Mouse (Mus musculus) hindbrain, embryonic 14.5 days (tissue): ENCODE results near the gene C2. TPM values are rescaled to one million over a fixed set of nuclear protein-coding genes. Genes with fewer than 3 reads are reported as not detected.
A peak's percentile ranks its signal among the peaks of the same experiment; 100 is the strongest.

ENCODE experiments used
- ATAC-seq: fragments of 200-750 bp; cut with Nextera tagmentation; 2 replicates; pipeline ENCODE4 v1.8.0; 2017; ENCODE audit warnings: moderate number of reproducible peaks, mild to moderate bottlenecking, moderate TSS enrichment, moderate library complexity; ENCODE audit not compliant: low FRiP score
- DNase-seq: peaks from one replicate; pipeline ENCODE4 v3.0.0-alpha.2; 2015; ENCODE audit warnings: low spot score
- H3K27ac ChIP-seq: fragments of 300-500 bp; sonication (generic); 2 replicates; pipeline ENCODE4 v1.5.1; 2014; ENCODE audit warnings: mild to moderate bottlenecking, moderate library complexity
- H3K27me3 ChIP-seq: fragments of 300-500 bp; sonication (generic); 2 replicates; pipeline ENCODE4 v1.6.1; 2014; ENCODE audit warnings: mild to moderate bottlenecking, low read length, mixed read lengths; ENCODE audit not compliant: control insufficient read depth, insufficient read depth
- H3K36me3 ChIP-seq: fragments of 300-500 bp; sonication (generic); replicated peaks from 2 replicates; pipeline ENCODE4 v1.6.1; 2014; ENCODE audit not compliant: control insufficient read depth, insufficient read depth
- H3K4me1 ChIP-seq: fragments of 300-500 bp; sonication (generic); replicated peaks from 2 replicates; pipeline ENCODE4 v1.6.1; 2014; ENCODE audit warnings: antibody characterized with exemption, low read length, mixed read lengths; ENCODE audit not compliant: control insufficient read depth, insufficient read depth
- H3K4me2 ChIP-seq: fragments of 300-500 bp; sonication (generic); replicated peaks from 2 replicates; pipeline ENCODE4 v1.6.1; 2014; ENCODE audit warnings: mild to moderate bottlenecking, moderate library complexity
- H3K4me3 ChIP-seq: fragments of 300-500 bp; sonication (generic); replicated peaks from 2 replicates; pipeline ENCODE4 v1.5.1; 2014; ENCODE audit warnings: mild to moderate bottlenecking, low read length
- H3K9ac ChIP-seq: fragments of 300-500 bp; sonication (generic); 2 replicates; pipeline ENCODE4 v1.6.1; 2014
- H3K9me3 ChIP-seq: fragments of 300-500 bp; sonication (generic); 2 replicates; pipeline ENCODE4 v1.6.1; 2016; ENCODE audit warnings: low read length; ENCODE audit not compliant: control insufficient read depth
- WGBS: fragments of 180-500 bp; shearing (Covaris S2); extraction: QIAGEN DNeasy Blood & Tissue Kit; methylation state at CpG from one replicate; pipeline ENCODE4 v1.1.7; 2014; 5-methylcytosine and 5-hydroxymethylcytosine counted together
- polyA plus RNA-seq: library from polyadenylated mRNA; unstranded; fragments of >200 nt; fragmentation: Nextera tagmentation; extraction: Ambion mirVana; gene quantifications from 2 replicates; pipeline ENCODE4 v1.2.1, GENCODE M21; 2014

C2 gene
- polyA plus RNA-seq, 1 experiment from 2014 or later = 1.8 TPM

- WGBS = 87% methylated on average over 8 of the region's 8 CpGs
- Histone ChIP-seq H3K4me3 (peak overlapping the region; percentile 60), H3K9ac (peak overlapping the region; percentile 73), H3K9me3 (no peaks in the 10 kb centered on the region), H3K27me3 (no peaks in the 10 kb centered on the region), H3K4me1 (peaks cover 7% of the 10 kb centered on the region), H3K36me3 (peaks cover 41% of the 10 kb centered on the region), H3K4me2 (peak overlapping the region; percentile 74), H3K27ac (no peak overlapping the region)
- DNase-seq = no peak
- ATAC-seq = no peak
Measured at GRCm38 (mm10) chr17:34932287-34932686, 34.2 kb upstream of the C2 start.

- peak; percentile 4; the same call in 1 of the 2 replicates for ATAC-seq
- H3K36me3 ChIP-seq = peaks cover 35% of the 10 kb centered on the region
- no peaks in the 10 kb centered on the region for H3K27me3 ChIP-seq
- DNase-seq = peak; percentile 50
- H3K4me3 ChIP-seq = peak overlapping the region; percentile 60
- peak overlapping the region; percentile 74 for H3K4me2 ChIP-seq
- H3K9ac ChIP-seq = peak overlapping the region; percentile 73
- WGBS = 13% methylated on average over 14 of the region's 14 CpGs
- peak overlapping the region; percentile 51; the same call in 1 of the 2 replicates for H3K27ac ChIP-seq
- H3K4me1 ChIP-seq = peaks cover 7% of the 10 kb centered on the region
- H3K9me3 ChIP-seq = no peaks in the 10 kb centered on the region
Measured at GRCm38 (mm10) chr17:34931735-34932098, 33.7 kb upstream of the C2 start.

GRCm38 (mm10) chr17:34931061-34931734 lies 33.1 kb upstream of the C2 start, which contains the start of gene Neu1:
TSS of gene Neu1 (plus strand) at chr17:34931253.
- Histone ChIP-seq H3K9ac (peak within 1 kb of the TSS; percentile 73), H3K4me3 (peak within 1 kb of the TSS; percentile 60), H3K4me2 (peak within 1 kb of the TSS; percentile 74), H3K27ac (peak within 1 kb of the TSS; percentile 51; the same call in 1 of the 2 replicates), H3K9me3 (no peaks in the 10 kb centered on the region), H3K4me1 (peaks cover 7% of the 10 kb centered on the region), H3K27me3 (no peaks in the 10 kb centered on the region), H3K36me3 (peaks cover 30% of the 10 kb centered on the region)
- peak; percentile 98 for DNase-seq
- peak; percentile 97 for ATAC-seq
- WGBS = under 1% methylated on average over 37 of the region's 38 CpGs

GRCm38 (mm10) chr17:34928841-34929240 lies 30.8 kb upstream of the C2 start:
- peaks cover 11% of the 10 kb centered on the region for H3K36me3 ChIP-seq
- no peaks in the 10 kb centered on the region for H3K27me3 ChIP-seq
- 77% methylated on average over 4 of the region's 4 CpGs for WGBS
- H3K4me3 ChIP-seq = no peak overlapping the region
- H3K27ac ChIP-seq = no peak overlapping the region
- no peak overlapping the region for H3K9ac ChIP-seq
- no peak overlapping the region for H3K4me2 ChIP-seq
- no peak for DNase-seq
- no peak for ATAC-seq
- H3K9me3 ChIP-seq = no peaks in the 10 kb centered on the region
- peaks cover 7% of the 10 kb centered on the region for H3K4me1 ChIP-seq

- no peaks in the 10 kb centered on the region for H3K27me3 ChIP-seq
- no peak for DNase-seq
- no peak for ATAC-seq
- no peak overlapping the region for H3K4me2 ChIP-seq
- peaks cover 6% of the 10 kb centered on the region for H3K4me1 ChIP-seq
- H3K4me3 ChIP-seq = no peak overlapping the region
- no peaks in the 10 kb centered on the region for H3K9me3 ChIP-seq
- H3K9ac ChIP-seq = no peak overlapping the region
- H3K36me3 ChIP-seq = no peaks in the 10 kb centered on the region
- H3K27ac ChIP-seq = no peak overlapping the region
- WGBS = 89% methylated on average over 18 of the region's 18 CpGs
Measured at GRCm38 (mm10) chr17:34927306-34928019, 29.4 kb upstream of the C2 start.

- 74% methylated on average over 5 of the region's 5 CpGs for WGBS
- Histone ChIP-seq H3K9ac (no peak overlapping the region), H3K27ac (no peak overlapping the region), H3K4me1 (no peaks in the 10 kb centered on the region), H3K4me3 (no peak overlapping the region), H3K27me3 (no peaks in the 10 kb centered on the region), H3K36me3 (no peaks in the 10 kb centered on the region), H3K4me2 (no peak overlapping the region), H3K9me3 (no peaks in the 10 kb centered on the region)
- no peak for DNase-seq
- no peak for ATAC-seq
Measured at GRCm38 (mm10) chr17:34924258-34924657, 26.2 kb upstream of the C2 start.

GRCm38 (mm10) chr17:34922939-34923338 lies 24.9 kb upstream of the C2 start:
- 44% methylated on average over 6 of the region's 6 CpGs for WGBS
- H3K9me3 ChIP-seq = no peaks in the 10 kb centered on the region
- no peaks in the 10 kb centered on the region for H3K27me3 ChIP-seq
- H3K9ac ChIP-seq = no peak overlapping the region
- ATAC-seq = no peak
- no peak for DNase-seq
- no peaks in the 10 kb centered on the region for H3K4me1 ChIP-seq
- no peaks in the 10 kb centered on the region for H3K36me3 ChIP-seq
- no peak overlapping the region for H3K4me3 ChIP-seq
- H3K27ac ChIP-seq = no peak overlapping the region
- H3K4me2 ChIP-seq = no peak overlapping the region

GRCm38 (mm10) chr17:34917188-34917587 lies 19.1 kb upstream of the C2 start:
- 79% methylated on average over 9 of the region's 9 CpGs for WGBS
- ATAC-seq (no peak), DNase-seq (no peak)
- H3K4me3 ChIP-seq = no peak overlapping the region
- H3K27me3 ChIP-seq = no peaks in the 10 kb centered on the region
- no peak overlapping the region for H3K9ac ChIP-seq
- no peak overlapping the region for H3K4me2 ChIP-seq
- no peak overlapping the region for H3K27ac ChIP-seq
- H3K9me3 ChIP-seq = no peaks in the 10 kb centered on the region
- no peaks in the 10 kb centered on the region for H3K4me1 ChIP-seq
- H3K36me3 ChIP-seq = peaks cover 18% of the 10 kb centered on the region

- no peak for ATAC-seq
- no peak overlapping the region for H3K9ac ChIP-seq
- no peaks in the 10 kb centered on the region for H3K27me3 ChIP-seq
- no peak overlapping the region for H3K4me3 ChIP-seq
- H3K9me3 ChIP-seq = no peaks in the 10 kb centered on the region
- 88% methylated on average over 5 of the region's 5 CpGs for WGBS
- H3K4me2 ChIP-seq = no peak overlapping the region
- DNase-seq = no peak
- no peak overlapping the region for H3K27ac ChIP-seq
- peaks cover 27% of the 10 kb centered on the region for H3K36me3 ChIP-seq
- no peaks in the 10 kb centered on the region for H3K4me1 ChIP-seq
Measured at GRCm38 (mm10) chr17:34916316-34916715, 18.3 kb upstream of the C2 start.
